Mouse (Mus musculus) brain, embryonic 14.5 days (tissue): ENCODE measurements around the gene Elovl6.

ENCODE experiments used
- CTCF ChIP-seq: fragments of 200-500 bp; IDR thresholded peaks from 2 replicates; pipeline ENCODE4 v1.5.1; 2012; ENCODE audit warnings: inconsistent platforms, mild to moderate bottlenecking, moderate library complexity, borderline replicate concordance; ENCODE audit not compliant: insufficient read depth, insufficient read length; ENCODE audit errors: extremely low read depth
- POLR2A ChIP-seq: fragments of 200-500 bp; IDR thresholded peaks from 2 replicates; pipeline ENCODE4 v1.6.1; 2012; ENCODE audit warnings: mild to moderate bottlenecking, inconsistent platforms, borderline replicate concordance; ENCODE audit not compliant: poor library complexity, insufficient read depth, insufficient read length, severe bottlenecking; ENCODE audit errors: extremely low read depth

DNA sequence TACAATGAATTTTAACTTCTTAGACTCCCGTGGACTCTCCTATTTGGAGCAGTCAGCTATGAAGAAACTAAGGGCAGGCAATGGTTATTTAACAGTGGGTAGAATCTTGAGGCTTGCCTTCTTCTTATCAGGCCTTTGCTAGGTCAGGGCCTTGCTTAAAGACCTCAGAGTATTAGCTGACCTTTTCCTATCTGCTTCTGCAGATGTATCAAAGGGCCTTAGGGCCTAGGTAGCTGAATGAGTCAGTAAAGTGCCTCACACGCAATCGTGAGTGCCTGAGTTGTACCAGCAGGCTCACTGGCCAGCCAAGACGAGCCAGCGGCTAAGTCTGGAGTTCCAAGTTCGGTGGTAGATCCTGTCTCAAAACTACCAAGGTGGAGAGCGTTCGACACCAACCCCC, 33.3 kb downstream of the Elovl6 start:
- no peak for TF ChIP-seq CTCF
- no peak for TF ChIP-seq POLR2A
